Mouse (Mus musculus): Measurements from ENCODE around the gene Aaed1. TPM values are rescaled to one million over a fixed set of nuclear protein-coding genes. Genes with fewer than 3 reads are reported as not detected.
"Not testable (repeated sequence)": the region's sequence is repeated elsewhere in the genome, so short reads cannot be mapped to it uniquely, and the experiment has no call there.

The Aaed1 gene
- polyA plus RNA-seq, 1 experiment from 2014 or later = 31.8 TPM

DNA sequence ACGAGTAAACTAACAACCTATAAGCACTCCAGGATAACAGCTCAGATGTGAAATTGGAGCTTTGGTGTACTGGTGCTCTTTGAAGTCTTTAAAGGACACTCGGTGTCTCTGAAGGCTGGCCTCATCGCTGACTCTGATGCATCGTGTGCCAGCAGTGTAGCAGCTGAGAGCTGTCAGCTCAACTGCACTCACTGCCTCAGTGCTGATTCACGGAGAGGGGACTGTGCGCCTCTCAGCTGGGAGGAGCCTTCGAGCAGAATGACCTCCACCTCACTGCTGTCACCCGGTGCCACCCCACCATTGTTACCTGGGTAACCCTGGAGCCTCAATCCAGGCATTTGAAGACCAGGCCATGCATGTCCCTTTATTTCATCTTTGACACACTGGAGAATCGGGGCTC lies 45.4 kb downstream of the Aaed1 start:
- no peak overlapping the region for H3K4me3 ChIP-seq (ENCODE audit: low read depth, low read length)
- no peak overlapping the region for H3K27ac ChIP-seq (replicated peaks; ENCODE audit: low read depth, low read length)
- H3K4me1 ChIP-seq (ENCODE audit: control insufficient read depth, insufficient read depth, low read length) = no peaks in the 10 kb centered on the region
- H3K36me3 ChIP-seq (ENCODE audit: control insufficient read depth, insufficient read depth, low read length) = no peaks in the 10 kb centered on the region
- no peaks in the 10 kb centered on the region for H3K27me3 ChIP-seq (replicated peaks; ENCODE audit: control insufficient read depth, insufficient read depth, low read length)
- ATAC-seq (ENCODE audit: low read depth) (0 out of 2 replicates have a peak, but pooled peaks have one; percentile 12), DNase-seq (ENCODE audit: low spot score) (no peak)
- no peak overlapping the region for H3K9ac ChIP-seq (ENCODE audit: low read depth, low read length)
- H3K4me2 ChIP-seq (ENCODE audit: low read depth, low read length) = no peak overlapping the region
- 32% methylated on average over 9 of the region's 9 CpGs for WGBS
- H3K9me3 ChIP-seq (ENCODE audit: control insufficient read depth, low read length) = no peaks in the 10 kb centered on the region

DNA sequence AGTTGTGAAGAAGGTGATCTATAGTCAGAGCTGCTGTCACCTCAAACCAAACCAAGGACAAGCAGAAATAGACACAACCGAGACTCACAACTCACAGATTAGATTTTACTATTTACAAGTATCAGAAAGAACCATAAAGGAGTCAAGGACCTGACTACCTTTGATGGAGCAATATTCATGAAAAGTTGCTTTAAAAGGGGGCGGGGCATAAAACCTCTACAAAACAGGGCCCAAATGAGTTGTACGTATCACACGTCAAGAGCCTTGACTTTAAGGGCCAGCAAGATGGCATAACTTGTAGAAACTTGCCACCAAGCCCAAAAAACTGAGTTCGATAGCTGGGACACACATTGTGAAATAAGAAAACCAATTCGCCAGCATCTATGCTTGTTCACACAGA lies 47.9 kb downstream of the Aaed1 start:
- no peak overlapping the region for H3K27ac ChIP-seq (replicated peaks; ENCODE audit: low read depth, low read length)
- no peaks in the 10 kb centered on the region for H3K27me3 ChIP-seq (replicated peaks; ENCODE audit: control insufficient read depth, insufficient read depth, low read length)
- no peaks in the 10 kb centered on the region for H3K9me3 ChIP-seq (ENCODE audit: control insufficient read depth, low read length)
- H3K4me1 ChIP-seq (ENCODE audit: control insufficient read depth, insufficient read depth, low read length) = no peaks in the 10 kb centered on the region
- WGBS = 85% methylated on average over 6 of the region's 6 CpGs
- ATAC-seq (ENCODE audit: low read depth) (no peak), DNase-seq (ENCODE audit: low spot score) (no peak)
- no peak overlapping the region for H3K4me2 ChIP-seq (ENCODE audit: low read depth, low read length)
- no peaks in the 10 kb centered on the region for H3K36me3 ChIP-seq (ENCODE audit: control insufficient read depth, insufficient read depth, low read length)
- no peak overlapping the region for H3K9ac ChIP-seq (ENCODE audit: low read depth, low read length)
- no peak overlapping the region for H3K4me3 ChIP-seq (ENCODE audit: low read depth, low read length)

DNA sequence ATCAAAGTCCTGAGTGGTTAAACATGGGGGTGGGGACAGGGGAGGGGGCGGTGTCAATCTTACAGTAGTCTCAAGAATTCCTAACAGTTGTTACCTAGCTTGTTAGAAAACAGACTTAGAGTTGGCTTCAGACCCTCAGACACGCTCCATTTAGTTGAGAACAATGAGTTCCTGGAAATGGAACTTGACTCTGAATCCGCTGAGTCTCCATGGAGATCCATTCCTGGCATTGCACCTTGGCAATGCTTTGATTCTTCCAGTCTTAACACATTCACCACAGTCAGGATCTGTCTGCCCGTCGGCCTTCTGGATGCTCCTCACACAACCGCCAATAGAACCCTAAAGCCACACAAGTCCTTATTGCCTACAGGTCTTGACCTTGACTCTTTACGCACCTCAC lies 52.6 kb downstream of the Aaed1 start:
- no peaks in the 10 kb centered on the region for H3K9me3 ChIP-seq (ENCODE audit: control insufficient read depth, low read length)
- DNase-seq (ENCODE audit: low spot score) (no peak), ATAC-seq (ENCODE audit: low read depth) (no peak)
- no peaks in the 10 kb centered on the region for H3K4me1 ChIP-seq (ENCODE audit: control insufficient read depth, insufficient read depth, low read length)
- H3K9ac ChIP-seq (ENCODE audit: low read depth, low read length) = no peak overlapping the region
- no peak overlapping the region for H3K4me3 ChIP-seq (ENCODE audit: low read depth, low read length)
- no peaks in the 10 kb centered on the region for H3K27me3 ChIP-seq (replicated peaks; ENCODE audit: control insufficient read depth, insufficient read depth, low read length)
- no peak overlapping the region for H3K4me2 ChIP-seq (ENCODE audit: low read depth, low read length)
- no peaks in the 10 kb centered on the region for H3K36me3 ChIP-seq (ENCODE audit: control insufficient read depth, insufficient read depth, low read length)
- no peak overlapping the region for H3K27ac ChIP-seq (replicated peaks; ENCODE audit: low read depth, low read length)
- WGBS = 93% methylated on average over 7 of the region's 7 CpGs

GRCm38 (mm10) chr13:64258516-64258821 lies 54.0 kb downstream of the Aaed1 start:
- no peaks in the 10 kb centered on the region for H3K4me1 ChIP-seq (ENCODE audit: control insufficient read depth, insufficient read depth, low read length)
- WGBS = 63% methylated on average over 4 of the region's 4 CpGs
- DNase-seq (ENCODE audit: low spot score) (no peak), ATAC-seq (ENCODE audit: low read depth) (no peak)
- H3K9me3 ChIP-seq (ENCODE audit: control insufficient read depth, low read length) = no peaks in the 10 kb centered on the region
- H3K4me3 ChIP-seq (ENCODE audit: low read depth, low read length) = no peak overlapping the region
- H3K27ac ChIP-seq (replicated peaks; ENCODE audit: low read depth, low read length) = no peak overlapping the region
- no peak overlapping the region for H3K9ac ChIP-seq (ENCODE audit: low read depth, low read length)
- H3K36me3 ChIP-seq (ENCODE audit: control insufficient read depth, insufficient read depth, low read length) = no peaks in the 10 kb centered on the region
- no peak overlapping the region for H3K4me2 ChIP-seq (ENCODE audit: low read depth, low read length)
- no peaks in the 10 kb centered on the region for H3K27me3 ChIP-seq (replicated peaks; ENCODE audit: control insufficient read depth, insufficient read depth, low read length)

GRCm38 (mm10) chr13:64257814-64258515 lies 54.5 kb downstream of the Aaed1 start:
- Histone ChIP-seq H3K4me1 (ENCODE audit: control insufficient read depth, insufficient read depth, low read length) (no peaks in the 10 kb centered on the region), H3K4me3 (ENCODE audit: low read depth, low read length) (no peak overlapping the region), H3K36me3 (ENCODE audit: control insufficient read depth, insufficient read depth, low read length) (no peaks in the 10 kb centered on the region), H3K4me2 (ENCODE audit: low read depth, low read length) (no peak overlapping the region), H3K27ac (replicated peaks; ENCODE audit: low read depth, low read length) (no peak overlapping the region), H3K27me3 (replicated peaks; ENCODE audit: control insufficient read depth, insufficient read depth, low read length) (no peaks in the 10 kb centered on the region), H3K9me3 (ENCODE audit: control insufficient read depth, low read length) (no peaks in the 10 kb centered on the region), H3K9ac (ENCODE audit: low read depth, low read length) (no peak overlapping the region)
- WGBS = 27% methylated on average over 5 of the region's 5 CpGs
- no peak for ATAC-seq (ENCODE audit: low read depth)
- DNase-seq (ENCODE audit: low spot score) = no peak

DNA sequence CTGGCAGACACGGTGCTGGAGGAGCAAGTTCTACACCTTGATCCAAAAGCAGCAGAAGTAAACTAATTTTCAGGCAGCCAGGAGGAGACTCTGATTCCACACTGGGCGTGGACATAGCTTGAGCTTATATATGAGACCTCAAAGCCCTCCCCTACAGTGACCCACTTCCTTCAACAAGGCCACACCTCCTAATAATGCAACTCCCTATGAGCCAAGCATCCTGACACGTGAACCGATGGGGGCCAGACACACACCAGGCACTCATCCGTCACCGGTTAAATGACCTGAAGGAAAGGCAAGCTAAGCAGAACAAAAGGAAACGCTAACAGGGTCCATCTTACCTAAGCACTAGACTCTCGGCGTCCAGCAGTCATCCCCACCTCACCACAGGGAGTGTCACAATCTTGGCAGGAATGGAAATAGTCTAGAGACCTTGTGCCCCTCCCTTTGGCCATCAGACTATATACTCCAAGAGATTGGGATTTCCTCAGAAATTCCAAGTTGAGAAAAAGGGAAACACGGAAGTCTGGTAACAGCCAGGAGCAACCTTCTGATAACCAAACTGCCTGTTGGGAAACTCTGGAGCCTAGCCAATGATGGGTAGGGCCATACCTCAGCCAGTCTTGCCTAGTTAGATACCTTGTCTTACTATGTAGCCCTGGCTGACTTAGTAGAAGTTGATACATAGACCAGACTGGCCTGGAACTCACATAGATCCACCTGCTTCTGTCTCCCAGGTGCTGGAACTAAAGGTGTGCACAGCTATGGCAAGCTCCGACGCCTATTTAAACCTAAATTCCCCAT lies 55.3 kb downstream of the Aaed1 start:
- Histone ChIP-seq H3K27ac (replicated peaks; ENCODE audit: low read depth, low read length) (no peak overlapping the region), H3K9ac (ENCODE audit: low read depth, low read length) (no peak overlapping the region), H3K4me3 (ENCODE audit: low read depth, low read length) (no peak overlapping the region), H3K4me2 (ENCODE audit: low read depth, low read length) (no peak overlapping the region), H3K4me1 (ENCODE audit: control insufficient read depth, insufficient read depth, low read length) (no peaks in the 10 kb centered on the region), H3K27me3 (replicated peaks; ENCODE audit: control insufficient read depth, insufficient read depth, low read length) (no peaks in the 10 kb centered on the region), H3K36me3 (ENCODE audit: control insufficient read depth, insufficient read depth, low read length) (no peaks in the 10 kb centered on the region), H3K9me3 (ENCODE audit: control insufficient read depth, low read length) (no peaks in the 10 kb centered on the region)
- ATAC-seq (ENCODE audit: low read depth) = no peak
- WGBS = 76% methylated on average over 12 of the region's 12 CpGs
- no peak for DNase-seq (ENCODE audit: low spot score)

GRCm38 (mm10) chr13:64254185-64254584 lies 58.3 kb downstream of the Aaed1 start:
- H3K4me2 ChIP-seq (ENCODE audit: low read depth, low read length); H3K9ac ChIP-seq (ENCODE audit: low read depth, low read length); DNase-seq (ENCODE audit: low spot score); H3K27me3 ChIP-seq (replicated peaks; ENCODE audit: control insufficient read depth, insufficient read depth, low read length); ATAC-seq (ENCODE audit: low read depth); H3K36me3 ChIP-seq (ENCODE audit: control insufficient read depth, insufficient read depth, low read length); H3K27ac ChIP-seq (replicated peaks; ENCODE audit: low read depth, low read length); H3K4me1 ChIP-seq (ENCODE audit: control insufficient read depth, insufficient read depth, low read length); H3K4me3 ChIP-seq (ENCODE audit: low read depth, low read length); H3K9me3 ChIP-seq (ENCODE audit: control insufficient read depth, low read length): not testable (repeated sequence)
- 84% methylated on average over 10 of the region's 11 CpGs for WGBS

DNA sequence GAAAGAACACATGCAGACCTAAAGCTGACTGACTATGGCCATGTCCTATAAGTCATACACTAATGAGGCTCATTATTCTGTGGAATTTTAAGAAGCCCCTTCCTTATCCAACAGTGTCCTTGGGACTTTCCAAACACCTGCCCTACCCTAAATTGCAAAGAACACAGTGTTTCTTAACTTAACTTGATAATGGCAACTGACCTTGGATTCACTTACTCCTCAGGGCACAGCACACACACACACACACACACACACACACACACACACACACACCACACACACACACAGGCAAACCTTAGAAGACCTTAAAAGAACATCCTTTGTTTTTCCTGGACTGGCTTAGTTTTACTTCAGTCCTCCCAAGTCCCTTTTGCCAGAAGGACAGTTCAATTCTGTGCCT lies 58.8 kb downstream of the Aaed1 start:
- Histone ChIP-seq H3K4me1 (ENCODE audit: control insufficient read depth, insufficient read depth, low read length) (no peaks in the 10 kb centered on the region), H3K4me2 (ENCODE audit: low read depth, low read length) (no peak overlapping the region), H3K4me3 (ENCODE audit: low read depth, low read length) (no peak overlapping the region), H3K36me3 (ENCODE audit: control insufficient read depth, insufficient read depth, low read length) (no peaks in the 10 kb centered on the region), H3K27me3 (replicated peaks; ENCODE audit: control insufficient read depth, insufficient read depth, low read length) (no peaks in the 10 kb centered on the region), H3K9ac (ENCODE audit: low read depth, low read length) (no peak overlapping the region), H3K27ac (replicated peaks; ENCODE audit: low read depth, low read length) (no peak overlapping the region), H3K9me3 (ENCODE audit: control insufficient read depth, low read length) (no peaks in the 10 kb centered on the region)
- no peak for ATAC-seq (ENCODE audit: low read depth)
- DNase-seq (ENCODE audit: low spot score) = no peak

GRCm38 (mm10) chr13:64252147-64252546 lies 60.4 kb downstream of the Aaed1 start:
- H3K27ac ChIP-seq (replicated peaks; ENCODE audit: low read depth, low read length) = no peak overlapping the region
- H3K27me3 ChIP-seq (replicated peaks; ENCODE audit: control insufficient read depth, insufficient read depth, low read length) = no peaks in the 10 kb centered on the region
- no peaks in the 10 kb centered on the region for H3K36me3 ChIP-seq (ENCODE audit: control insufficient read depth, insufficient read depth, low read length)
- no peak for ATAC-seq (ENCODE audit: low read depth)
- H3K4me2 ChIP-seq (ENCODE audit: low read depth, low read length) = no peak overlapping the region
- H3K9ac ChIP-seq (ENCODE audit: low read depth, low read length) = no peak overlapping the region
- H3K9me3 ChIP-seq (ENCODE audit: control insufficient read depth, low read length) = no peaks in the 10 kb centered on the region
- no peak overlapping the region for H3K4me3 ChIP-seq (ENCODE audit: low read depth, low read length)
- H3K4me1 ChIP-seq (ENCODE audit: control insufficient read depth, insufficient read depth, low read length) = no peaks in the 10 kb centered on the region
- no peak for DNase-seq (ENCODE audit: low spot score)
- 66% methylated on average over 5 of the region's 5 CpGs for WGBS

Measured in embryonic facial prominence, embryonic 14.5 days (tissue).